Mouse (Mus musculus): ENCODE data around the gene Mpi. TPM values are rescaled to one million over a fixed set of nuclear protein-coding genes. Genes with fewer than 3 reads are reported as not detected.

Mpi gene
- polyA plus RNA-seq, 1 experiment from 2014 or later, result 80.5 TPM

DNA sequence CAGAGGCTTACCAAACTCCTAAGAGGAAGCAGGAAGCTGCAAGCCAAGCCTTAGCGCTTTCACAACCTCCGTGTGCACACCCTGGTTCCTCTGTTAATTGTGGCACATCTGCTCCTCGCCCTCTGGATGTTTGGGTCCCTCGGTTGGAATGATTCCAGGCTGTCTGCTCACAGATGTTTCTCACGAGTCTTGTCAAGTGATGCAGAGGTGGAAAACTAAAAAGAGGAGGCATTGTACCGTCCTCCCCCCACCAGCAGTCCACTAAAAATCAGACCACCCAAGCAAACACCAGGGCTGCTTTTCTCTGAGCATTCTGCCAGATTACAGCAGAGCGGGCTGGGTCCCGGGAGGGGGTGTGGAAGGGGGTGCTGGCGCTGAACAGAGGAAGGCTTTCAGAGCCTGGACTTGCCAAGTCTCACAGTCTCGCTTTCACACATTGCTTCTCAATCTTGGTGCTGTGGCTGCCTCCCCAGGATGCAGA lies 13.2 kb upstream of the Mpi start:
- peaks cover 10% of the 10 kb centered on the region; the same call in 1 of the 2 replicates for H3K36me3 ChIP-seq (ENCODE audit: control insufficient read depth, insufficient read depth, low read length)
- no peaks in the 10 kb centered on the region for H3K9me3 ChIP-seq (ENCODE audit: control insufficient read depth, low read length)
- no peak overlapping the region for H3K4me3 ChIP-seq (ENCODE audit: low read length)
- H3K27ac ChIP-seq (ENCODE audit: low read depth, low read length), result peak overlapping the region; percentile 6
- peak; percentile 45 for ATAC-seq
- 47% methylated on average over 10 of the region's 10 CpGs for WGBS
- H3K27me3 ChIP-seq (replicated peaks; ENCODE audit: control insufficient read depth, insufficient read depth, low read length), result no peaks in the 10 kb centered on the region
- H3K9ac ChIP-seq (ENCODE audit: low read depth, low read length), result no peak overlapping the region
- H3K4me1 ChIP-seq (ENCODE audit: control insufficient read depth, insufficient read depth, low read depth, low read length), result peaks cover 17% of the 10 kb centered on the region
- no peak overlapping the region; the same call in 1 of the 2 replicates for H3K4me2 ChIP-seq (ENCODE audit: low read length)

DNA sequence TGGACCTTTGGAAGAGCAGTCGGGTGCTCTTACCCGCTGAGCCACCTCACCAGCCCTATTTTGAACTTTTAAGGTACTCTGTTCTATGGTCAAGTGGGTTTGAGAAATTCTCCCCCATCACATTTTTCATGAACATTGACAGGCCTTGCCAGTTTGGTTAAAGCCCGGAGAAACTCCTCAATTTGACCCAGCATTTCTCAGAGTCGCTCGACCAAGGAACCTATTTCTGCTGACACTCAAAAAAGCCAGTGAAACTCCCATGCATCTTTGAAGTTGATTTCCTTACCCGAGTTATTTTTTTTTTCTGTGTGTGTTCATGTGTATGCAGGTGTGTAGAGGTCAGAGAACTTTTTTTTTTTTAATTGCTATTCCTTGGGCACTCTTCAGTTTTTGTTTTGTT lies 12.0 kb upstream of the Mpi start:
- 84% methylated on average over 6 of the region's 6 CpGs for WGBS
- Histone ChIP-seq H3K4me1 (ENCODE audit: control insufficient read depth, insufficient read depth, low read depth, low read length) (peaks cover 22% of the 10 kb centered on the region), H3K4me2 (ENCODE audit: low read length) (no peak overlapping the region), H3K36me3 (ENCODE audit: control insufficient read depth, insufficient read depth, low read length) (peaks cover 9% of the 10 kb centered on the region; the same call in 1 of the 2 replicates), H3K9ac (ENCODE audit: low read depth, low read length) (no peak overlapping the region), H3K27me3 (replicated peaks; ENCODE audit: control insufficient read depth, insufficient read depth, low read length) (no peaks in the 10 kb centered on the region), H3K27ac (ENCODE audit: low read depth, low read length) (no peak overlapping the region), H3K9me3 (ENCODE audit: control insufficient read depth, low read length) (no peaks in the 10 kb centered on the region), H3K4me3 (ENCODE audit: low read length) (no peak overlapping the region)
- ATAC-seq, result no peak

DNA sequence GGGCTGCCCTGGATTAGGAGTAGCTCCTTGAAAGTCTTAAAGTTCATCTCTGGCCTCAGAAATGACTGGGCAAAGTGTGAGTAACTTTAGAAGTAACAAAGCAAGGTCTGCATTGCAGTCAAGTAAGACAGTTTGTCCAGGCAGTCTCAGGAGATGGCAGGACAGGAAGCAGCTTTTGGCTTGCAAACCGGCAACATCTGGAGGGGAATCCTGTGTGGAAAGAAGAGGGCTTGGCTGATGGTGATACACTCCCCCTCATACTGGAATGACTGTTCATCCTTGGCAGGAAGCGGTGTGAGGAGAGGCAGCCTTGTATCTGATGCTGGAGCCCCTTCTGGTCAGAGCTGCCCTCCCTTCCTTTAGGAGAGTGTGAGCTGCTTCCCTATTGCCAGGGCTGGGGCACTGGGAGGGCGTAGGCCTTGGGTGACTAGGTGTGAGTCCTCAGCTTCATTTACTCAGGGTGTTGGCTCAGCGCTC lies 10.4 kb upstream of the Mpi start:
- H3K9me3 ChIP-seq (ENCODE audit: control insufficient read depth, low read length), result no peaks in the 10 kb centered on the region
- H3K4me3 ChIP-seq (ENCODE audit: low read length), result no peak overlapping the region
- no peak overlapping the region; the same call in 1 of the 2 replicates for H3K4me2 ChIP-seq (ENCODE audit: low read length)
- WGBS, result 85% methylated on average over 4 of the region's 4 CpGs
- H3K27me3 ChIP-seq (replicated peaks; ENCODE audit: control insufficient read depth, insufficient read depth, low read length), result no peaks in the 10 kb centered on the region; the same call in 1 of the 2 replicates
- no peak overlapping the region for H3K9ac ChIP-seq (ENCODE audit: low read depth, low read length)
- no peak overlapping the region for H3K27ac ChIP-seq (ENCODE audit: low read depth, low read length)
- no peak for ATAC-seq
- H3K4me1 ChIP-seq (ENCODE audit: control insufficient read depth, insufficient read depth, low read depth, low read length), result peaks cover 22% of the 10 kb centered on the region
- no peaks in the 10 kb centered on the region; the same call in 1 of the 2 replicates for H3K36me3 ChIP-seq (ENCODE audit: control insufficient read depth, insufficient read depth, low read length)

DNA sequence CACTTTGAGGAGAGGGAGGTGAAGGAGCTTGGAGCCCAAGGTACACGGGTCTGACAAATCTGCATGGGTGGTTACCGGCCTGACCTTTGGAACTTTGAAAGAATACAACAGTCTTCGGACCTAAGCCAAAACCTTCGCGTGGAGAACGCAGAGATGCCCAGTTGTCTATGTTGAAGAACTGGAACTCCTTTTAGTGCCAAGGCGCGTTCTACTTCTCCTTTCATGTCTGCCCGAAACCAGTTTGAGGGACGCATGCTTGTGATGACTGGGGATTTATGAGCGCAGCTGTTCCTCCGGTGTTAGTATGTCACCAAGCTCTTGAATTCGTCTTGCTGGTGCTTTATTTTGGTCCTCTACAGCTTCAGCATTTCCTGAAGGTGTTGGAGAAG lies 9.1 kb upstream of the Mpi start:
- H3K27ac ChIP-seq (ENCODE audit: low read depth, low read length), result no peak overlapping the region
- WGBS, result 84% methylated on average over 13 of the region's 13 CpGs
- peak overlapping the region; percentile 72; the same call in 1 of the 2 replicates for H3K9ac ChIP-seq (ENCODE audit: low read depth, low read length)
- peak overlapping the region; percentile 62 for H3K4me3 ChIP-seq (ENCODE audit: low read length)
- no peaks in the 10 kb centered on the region; the same call in 1 of the 2 replicates for H3K27me3 ChIP-seq (replicated peaks; ENCODE audit: control insufficient read depth, insufficient read depth, low read length)
- H3K4me1 ChIP-seq (ENCODE audit: control insufficient read depth, insufficient read depth, low read depth, low read length), result peaks cover 22% of the 10 kb centered on the region
- no peaks in the 10 kb centered on the region for H3K36me3 ChIP-seq (ENCODE audit: control insufficient read depth, insufficient read depth, low read length)
- ATAC-seq, result no peak
- H3K9me3 ChIP-seq (ENCODE audit: control insufficient read depth, low read length), result no peaks in the 10 kb centered on the region
- H3K4me2 ChIP-seq (ENCODE audit: low read length), result peak overlapping the region; percentile 86

DNA sequence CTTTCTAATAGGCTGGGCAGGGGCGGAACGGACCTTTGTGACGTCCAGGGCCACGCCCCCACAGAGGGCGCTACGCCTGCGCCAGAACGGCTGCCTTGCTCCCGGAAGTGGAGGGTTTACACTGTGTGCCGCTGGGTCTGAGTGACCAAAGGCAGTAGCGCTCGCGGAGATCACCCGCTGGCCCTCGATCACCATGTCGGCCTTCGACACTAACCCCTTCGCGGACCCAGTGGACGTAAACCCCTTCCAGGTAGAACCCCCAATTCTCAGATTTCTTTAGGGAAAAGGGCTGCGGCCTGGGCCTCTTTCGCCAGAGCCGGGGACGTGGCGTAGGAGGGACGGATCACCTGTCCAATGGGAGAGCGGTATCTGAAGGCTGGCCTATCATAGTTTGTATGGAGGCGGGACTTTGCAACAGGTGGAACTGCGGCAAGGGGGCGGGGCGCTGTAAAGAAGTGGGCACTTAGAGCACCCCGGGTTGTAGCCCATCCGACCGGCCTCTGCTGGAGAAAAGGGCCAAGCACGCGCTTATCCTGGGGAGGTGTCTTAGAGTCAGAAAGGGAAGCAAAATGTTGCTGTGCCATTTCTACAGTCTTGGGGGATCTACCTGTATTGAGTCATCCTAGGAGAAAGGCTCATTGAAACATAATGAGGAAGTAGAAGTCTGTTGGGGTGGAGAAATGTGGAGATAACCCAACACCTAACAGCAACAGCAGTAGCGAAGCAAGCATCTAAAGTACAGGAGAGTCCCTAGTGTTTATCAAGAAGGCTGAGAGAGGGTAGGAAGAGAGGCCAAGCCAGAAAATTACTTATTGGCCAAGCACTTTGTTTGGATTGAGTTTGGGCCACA lies 8.5 kb upstream of the Mpi start, which contains the start of gene Scamp2:
TSS of gene Scamp2 (plus strand) at position 83 of the 850 bp plus-strand sequence.
- ATAC-seq, result peak; percentile 100
- Histone ChIP-seq H3K4me3 (ENCODE audit: low read length) (peak within 1 kb of the TSS; percentile 62), H3K4me2 (ENCODE audit: low read length) (peak within 1 kb of the TSS; percentile 86), H3K36me3 (ENCODE audit: control insufficient read depth, insufficient read depth, low read length) (no peaks in the 10 kb centered on the region), H3K27ac (ENCODE audit: low read depth, low read length) (peak within 1 kb of the TSS; percentile 87), H3K9me3 (ENCODE audit: control insufficient read depth, low read length) (no peaks in the 10 kb centered on the region), H3K9ac (ENCODE audit: low read depth, low read length) (peak within 1 kb of the TSS; percentile 72), H3K27me3 (replicated peaks; ENCODE audit: control insufficient read depth, insufficient read depth, low read length) (no peaks in the 10 kb centered on the region; the same call in 1 of the 2 replicates), H3K4me1 (ENCODE audit: control insufficient read depth, insufficient read depth, low read depth, low read length) (peaks cover 22% of the 10 kb centered on the region)
- WGBS, result 1% methylated on average over 37 of the region's 37 CpGs

DNA sequence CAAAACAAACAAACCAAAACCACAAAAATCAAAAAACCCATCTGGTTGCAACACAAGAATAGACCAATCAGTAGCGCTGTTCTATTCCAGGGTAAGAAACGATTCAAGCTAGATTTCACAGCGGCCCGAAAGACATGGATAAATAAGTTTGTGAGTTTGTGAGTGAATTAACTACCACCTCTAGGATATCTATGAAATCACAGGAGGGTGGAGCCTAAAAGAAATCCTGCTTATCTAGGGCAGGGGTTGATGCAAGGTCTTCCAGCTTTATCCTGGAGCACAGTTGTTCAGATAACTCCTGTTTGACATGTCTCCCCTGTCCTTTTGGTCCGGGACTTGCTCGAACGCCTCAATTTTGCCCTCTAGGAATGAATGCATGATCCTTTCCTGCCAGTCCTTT lies 7.7 kb upstream of the Mpi start:
- Histone ChIP-seq H3K4me2 (ENCODE audit: low read length) (peak overlapping the region; percentile 86), H3K36me3 (ENCODE audit: control insufficient read depth, insufficient read depth, low read length) (no peaks in the 10 kb centered on the region), H3K27me3 (replicated peaks; ENCODE audit: control insufficient read depth, insufficient read depth, low read length) (no peaks in the 10 kb centered on the region; the same call in 1 of the 2 replicates), H3K9me3 (ENCODE audit: control insufficient read depth, low read length) (no peaks in the 10 kb centered on the region), H3K4me3 (ENCODE audit: low read length) (peak overlapping the region; percentile 62), H3K27ac (ENCODE audit: low read depth, low read length) (peak overlapping the region; percentile 87), H3K9ac (ENCODE audit: low read depth, low read length) (peak overlapping the region; percentile 72), H3K4me1 (ENCODE audit: control insufficient read depth, insufficient read depth, low read depth, low read length) (peaks cover 22% of the 10 kb centered on the region)
- 21% methylated on average over 7 of the region's 7 CpGs for WGBS
- no peak for ATAC-seq

DNA sequence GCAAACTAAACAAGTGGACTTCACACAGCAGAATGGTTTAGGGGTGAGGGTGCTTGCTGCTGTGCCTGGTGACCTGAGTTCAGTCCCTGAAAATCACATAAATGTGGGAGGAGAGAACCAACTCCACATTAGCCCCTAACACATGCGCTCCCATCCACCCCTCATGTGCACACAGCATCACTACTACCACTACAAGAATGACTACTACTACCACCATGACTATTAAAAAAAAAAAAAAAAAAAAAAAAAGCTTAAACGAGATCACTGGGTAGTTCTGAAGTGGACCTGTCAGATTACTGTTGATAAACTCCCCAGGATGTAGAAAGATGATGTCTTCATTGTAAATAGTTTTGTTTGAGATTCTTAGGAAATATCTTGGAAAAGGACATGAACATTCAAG lies 7.0 kb upstream of the Mpi start:
- no peak overlapping the region for H3K4me2 ChIP-seq (ENCODE audit: low read length)
- H3K4me3 ChIP-seq (ENCODE audit: low read length), result no peak overlapping the region
- no peak overlapping the region for H3K27ac ChIP-seq (ENCODE audit: low read depth, low read length)
- no peaks in the 10 kb centered on the region for H3K36me3 ChIP-seq (ENCODE audit: control insufficient read depth, insufficient read depth, low read length)
- H3K9me3 ChIP-seq (ENCODE audit: control insufficient read depth, low read length), result no peaks in the 10 kb centered on the region
- 69% methylated on average over 2 of the region's 2 CpGs for WGBS
- no peak overlapping the region for H3K9ac ChIP-seq (ENCODE audit: low read depth, low read length)
- H3K4me1 ChIP-seq (ENCODE audit: control insufficient read depth, insufficient read depth, low read depth, low read length), result peaks cover 22% of the 10 kb centered on the region
- ATAC-seq, result no peak
- H3K27me3 ChIP-seq (replicated peaks; ENCODE audit: control insufficient read depth, insufficient read depth, low read length), result no peaks in the 10 kb centered on the region; the same call in 1 of the 2 replicates

DNA sequence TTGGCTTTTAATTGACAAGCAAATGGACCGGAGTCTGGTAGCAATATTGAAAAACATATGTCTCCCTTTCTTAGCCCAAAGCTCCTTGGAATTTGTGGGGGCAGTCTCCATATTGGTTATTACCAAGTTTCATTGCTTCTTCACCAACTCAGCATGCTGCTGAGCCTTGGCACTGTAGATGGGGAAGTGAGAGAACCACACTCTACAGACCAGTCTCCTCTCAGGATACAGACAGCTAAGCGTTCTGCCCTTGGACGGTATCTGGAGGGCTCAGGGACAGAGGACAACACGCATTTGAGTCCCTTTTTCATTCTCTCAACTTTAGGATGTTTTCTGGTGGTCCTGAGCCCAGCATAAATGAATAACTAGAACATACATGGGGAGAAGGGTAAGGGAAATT lies 6.1 kb upstream of the Mpi start:
- no peak overlapping the region for H3K9ac ChIP-seq (ENCODE audit: low read depth, low read length)
- H3K4me1 ChIP-seq (ENCODE audit: control insufficient read depth, insufficient read depth, low read depth, low read length), result peaks cover 20% of the 10 kb centered on the region
- 91% methylated on average over 4 of the region's 4 CpGs for WGBS
- no peaks in the 10 kb centered on the region; the same call in 1 of the 2 replicates for H3K27me3 ChIP-seq (replicated peaks; ENCODE audit: control insufficient read depth, insufficient read depth, low read length)
- no peak for ATAC-seq
- H3K4me2 ChIP-seq (ENCODE audit: low read length), result no peak overlapping the region
- H3K27ac ChIP-seq (ENCODE audit: low read depth, low read length), result no peak overlapping the region
- no peaks in the 10 kb centered on the region for H3K36me3 ChIP-seq (ENCODE audit: control insufficient read depth, insufficient read depth, low read length)
- H3K4me3 ChIP-seq (ENCODE audit: low read length), result no peak overlapping the region
- no peaks in the 10 kb centered on the region for H3K9me3 ChIP-seq (ENCODE audit: control insufficient read depth, low read length)

DNA sequence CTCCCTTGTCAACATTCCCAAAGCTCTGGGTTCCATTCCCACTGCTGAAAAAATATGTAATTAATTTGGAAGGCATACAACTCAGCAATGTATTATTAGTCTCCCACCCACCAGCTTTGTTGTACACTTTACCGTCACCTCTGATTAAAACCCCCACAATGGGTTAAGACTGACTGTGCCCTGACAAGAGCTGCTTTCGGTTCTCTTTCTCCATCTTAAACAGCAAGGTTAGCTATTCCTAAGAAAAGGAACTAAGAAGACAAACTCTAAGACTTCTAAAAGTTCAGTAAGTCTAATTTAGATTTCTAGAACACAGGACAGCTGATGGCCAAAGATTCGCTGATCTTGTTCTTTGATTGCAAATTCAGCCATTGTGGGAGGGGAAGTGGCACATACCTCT lies 4.7 kb upstream of the Mpi start:
- H3K4me3 ChIP-seq (ENCODE audit: low read length), result no peak overlapping the region
- peaks cover 14% of the 10 kb centered on the region for H3K4me1 ChIP-seq (ENCODE audit: control insufficient read depth, insufficient read depth, low read depth, low read length)
- no peaks in the 10 kb centered on the region for H3K9me3 ChIP-seq (ENCODE audit: control insufficient read depth, low read length)
- H3K27me3 ChIP-seq (replicated peaks; ENCODE audit: control insufficient read depth, insufficient read depth, low read length), result no peaks in the 10 kb centered on the region; the same call in 1 of the 2 replicates
- no peak overlapping the region for H3K9ac ChIP-seq (ENCODE audit: low read depth, low read length)
- H3K4me2 ChIP-seq (ENCODE audit: low read length), result no peak overlapping the region
- no peaks in the 10 kb centered on the region for H3K36me3 ChIP-seq (ENCODE audit: control insufficient read depth, insufficient read depth, low read length)
- ATAC-seq, result no peak
- WGBS, result 74% methylated on average over 3 of the region's 3 CpGs
- H3K27ac ChIP-seq (ENCODE audit: low read depth, low read length), result no peak overlapping the region
